Comparison of ENCODE assay signal across 13 mouse cellular contexts in the genomic region with DNA sequence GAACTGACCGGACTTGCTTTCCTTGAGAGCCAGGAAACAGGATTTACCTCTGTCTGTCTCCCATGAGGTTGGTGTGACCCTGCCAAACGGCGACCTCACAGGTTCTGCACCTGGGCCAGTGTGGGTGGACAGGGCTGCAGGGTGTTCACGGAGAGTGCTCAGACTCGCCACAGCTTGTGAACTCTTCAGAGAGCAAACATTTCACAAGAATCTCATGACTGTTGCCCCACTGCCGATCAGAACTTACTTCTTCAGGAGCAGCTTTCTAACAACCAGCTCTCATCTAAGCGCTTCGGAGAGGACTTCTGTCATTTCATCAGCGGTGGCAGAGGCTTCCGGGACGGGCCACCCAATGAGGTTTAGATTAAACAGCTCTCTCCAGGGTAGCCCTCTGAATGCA.
DNase-seq lines count a peak whose midpoint lies in the region; ATAC-seq and TF ChIP-seq lines count a peak whose summit lies in the region.
"Had no signal": no experiment of that assay in that cellular context is flagged by ENCODE, and none has a peak within 500 bp of the region (broad histone marks: within the 10 kb centered on the region; RNA-seq: fewer than 3 reads in every experiment).

No protein-coding gene starts in this region.

- no peak for DNase-seq in heart, adult 9 months (ENCODE audit: low spot score in 2 of 2)
- peak; percentile 98 for DNase-seq in fat pad, adult 2 months (ENCODE audit: extremely low read depth, low read depth, low spot score)
- DNase-seq in liver, embryonic 14.5 days (ENCODE audit: low read depth in 3 of 3, low spot score in 3 of 3): no peak
- DNase-seq in gastrocnemius, postnatal 25 days: no peak
- no peak for DNase-seq in left cerebral cortex, adult 11 months (ENCODE audit: low spot score)
- no peak for DNase-seq in frontal cortex, postnatal 14 days (ENCODE audit: low spot score in 2 of 2)
- DNase-seq: cerebellum, adult 2 months; heart, adult 11 months; right cerebral cortex, postnatal 25 days had no signal

- no peak for ATAC-seq in heart, embryonic 11.5 days (replicated peaks; ENCODE audit: insufficient number of reproducible peaks, low FRiP score, low TSS enrichment)
- ATAC-seq in liver, embryonic 14.5 days (ENCODE audit: insufficient read depth): 0 out of 2 replicates have a peak, but pooled peaks have one; percentile 42
- ATAC-seq in megakaryocyte-erythroid progenitor cell, adult 5-6 weeks (replicated peaks; ENCODE audit: low FRiP score, low TSS enrichment, poor library complexity, severe bottlenecking): peak; percentile 38; the same call in 1 of the 2 replicates
- ATAC-seq: hindbrain, embryonic 16.5 days had no signal

- 36% methylated on average over 11 of the region's 11 CpGs for WGBS in heart, embryonic 11.5 days (ENCODE audit: insufficient replicate concordance)
- 30% methylated on average over 11 of the region's 11 CpGs for WGBS in liver, embryonic 14.5 days (ENCODE audit: insufficient replicate concordance)

- H3K9ac ChIP-seq in heart, embryonic 11.5 days (ENCODE audit: low read depth, low read length): no peak overlapping the region
- H3K9ac ChIP-seq in liver, embryonic 14.5 days (replicated peaks): no peak overlapping the region

- H3K4me1 ChIP-seq in heart, embryonic 11.5 days (ENCODE audit: control insufficient read depth, insufficient read depth, low read length): peaks cover 15% of the 10 kb centered on the region
- peaks cover 0 to 24% of the 10 kb centered on the region in 2 experiments; a peak in 2 of 4 replicates for H3K4me1 ChIP-seq in liver, embryonic 14.5 days (replicated peaks; ENCODE audit: control insufficient read depth in 2 of 2, insufficient read depth in 2 of 2, low read length in 1 of 2)

- no peak for TF ChIP-seq CTCF in liver, embryonic 14.5 days (IDR thresholded peaks at IDR 0.05; ENCODE audit: low read depth)

- no peaks in the 10 kb centered on the region for H3K36me3 ChIP-seq in heart, embryonic 11.5 days (ENCODE audit: control insufficient read depth, insufficient read depth, low read length)
- no peaks in the 10 kb centered on the region for H3K36me3 ChIP-seq in liver, embryonic 14.5 days (replicated peaks; ENCODE audit: control insufficient read depth, insufficient read depth, low read depth)

- no peak overlapping the region for H3K4me3 ChIP-seq in heart, embryonic 11.5 days (ENCODE audit: low read depth, low read length)
- H3K4me3 ChIP-seq in liver, embryonic 14.5 days (ENCODE audit: insufficient read depth in 1 of 2, low read depth in 2 of 2, low read length in 2 of 2): no peak overlapping the region
- H3K4me3 ChIP-seq: layer of hippocampus, adult 2 months had no signal

- no peak overlapping the region for H3K27ac ChIP-seq in heart, embryonic 11.5 days (ENCODE audit: low read depth, low read length)
- H3K27ac ChIP-seq in liver, embryonic 14.5 days: no peak overlapping the region
- H3K27ac ChIP-seq: layer of hippocampus, adult 2 months had no signal

- no peaks in the 10 kb centered on the region for H3K9me3 ChIP-seq in heart, embryonic 11.5 days (replicated peaks; ENCODE audit: control insufficient read depth, low read length)
- no peaks in the 10 kb centered on the region for H3K9me3 ChIP-seq in liver, embryonic 14.5 days (ENCODE audit: control insufficient read depth, low read length)

- H3K27me3 ChIP-seq in heart, embryonic 11.5 days (ENCODE audit: control insufficient read depth, insufficient read depth, low read length): no peaks in the 10 kb centered on the region
- H3K27me3 ChIP-seq in liver, embryonic 14.5 days (ENCODE audit: control insufficient read depth, insufficient read depth, low read length): no peaks in the 10 kb centered on the region

- H3K4me2 ChIP-seq in heart, embryonic 11.5 days: peak overlapping the region; percentile 22
- H3K4me2 ChIP-seq in liver, embryonic 14.5 days (ENCODE audit: low read depth): peak overlapping the region; percentile 11; the same call in 1 of the 2 replicates

- TF ChIP-seq EP300 in liver, embryonic 14.5 days (IDR thresholded peaks at IDR 0.05; ENCODE audit: low read depth): no peak
